Mouse (Mus musculus) midbrain, embryonic 14.5 days (tissue): Measurements from ENCODE around the gene Gcm2. TPM values are rescaled to one million over a fixed set of nuclear protein-coding genes. Genes with fewer than 3 reads are reported as not detected.

Source experiments
- ATAC-seq: fragments of 200-750 bp; cut with Nextera tagmentation; 2 replicates; pipeline ENCODE4 v1.8.0; 2017; ENCODE audit warnings: moderate number of reproducible peaks, moderate library complexity; ENCODE audit not compliant: low FRiP score, low TSS enrichment
- DNase-seq: peaks from one replicate; pipeline ENCODE4 v3.0.0-alpha.2; 2015
- H3K27ac ChIP-seq: fragments of 300-500 bp; sonication (generic); replicated peaks from 2 replicates; pipeline ENCODE4 v1.5.1; 2014; ENCODE audit warnings: mild to moderate bottlenecking, low read depth, low read length, moderate library complexity
- H3K27me3 ChIP-seq: fragments of 300-500 bp; sonication (generic); 2 replicates; pipeline ENCODE4 v1.6.1; 2014; ENCODE audit warnings: low read length, control low read depth, mixed read lengths; ENCODE audit not compliant: control insufficient read depth, insufficient read depth
- H3K36me3 ChIP-seq: fragments of 300-500 bp; sonication (generic); 2 replicates; pipeline ENCODE4 v1.6.1; 2014; ENCODE audit warnings: low read length, control low read depth; ENCODE audit not compliant: control insufficient read depth, insufficient read depth
- H3K4me1 ChIP-seq: fragments of 300-500 bp; sonication (generic); 2 replicates; pipeline ENCODE4 v1.6.1; 2014; ENCODE audit warnings: mild to moderate bottlenecking, antibody characterized with exemption, low read length, control low read depth; ENCODE audit not compliant: control insufficient read depth, insufficient read depth
- H3K4me2 ChIP-seq: fragments of 300-500 bp; sonication (generic); 2 replicates; pipeline ENCODE4 v1.6.1; 2014; ENCODE audit warnings: mild to moderate bottlenecking, low read length, moderate library complexity
- H3K4me3 ChIP-seq: fragments of 300-500 bp; sonication (generic); replicated peaks from 2 replicates; pipeline ENCODE4 v1.5.1; 2014; ENCODE audit warnings: low read depth, low read length
- H3K9ac ChIP-seq: fragments of 300-500 bp; sonication (generic); replicated peaks from 2 replicates; pipeline ENCODE4 v1.6.1; 2014; ENCODE audit warnings: mild to moderate bottlenecking, low read length, moderate library complexity
- H3K9me3 ChIP-seq: fragments of 300-500 bp; sonication (generic); 2 replicates; pipeline ENCODE4 v1.6.1; 2016; ENCODE audit warnings: low read length, control low read depth, mixed read lengths; ENCODE audit not compliant: control insufficient read depth
- WGBS: fragments of 180-500 bp; shearing (Covaris S2); extraction: QIAGEN DNeasy Blood & Tissue Kit; methylation state at CpG from one replicate; pipeline ENCODE4 v1.1.7; 2014; 5-methylcytosine and 5-hydroxymethylcytosine counted together
- polyA plus RNA-seq: library from polyadenylated mRNA; unstranded; fragments of >200 nt; fragmentation: Nextera tagmentation; extraction: Ambion mirVana; gene quantifications from 2 replicates; pipeline ENCODE4 v1.2.1, GENCODE M21; 2014

Gene Gcm2
- polyA plus RNA-seq, 1 experiment from 2014 or later = not detected

DNA sequence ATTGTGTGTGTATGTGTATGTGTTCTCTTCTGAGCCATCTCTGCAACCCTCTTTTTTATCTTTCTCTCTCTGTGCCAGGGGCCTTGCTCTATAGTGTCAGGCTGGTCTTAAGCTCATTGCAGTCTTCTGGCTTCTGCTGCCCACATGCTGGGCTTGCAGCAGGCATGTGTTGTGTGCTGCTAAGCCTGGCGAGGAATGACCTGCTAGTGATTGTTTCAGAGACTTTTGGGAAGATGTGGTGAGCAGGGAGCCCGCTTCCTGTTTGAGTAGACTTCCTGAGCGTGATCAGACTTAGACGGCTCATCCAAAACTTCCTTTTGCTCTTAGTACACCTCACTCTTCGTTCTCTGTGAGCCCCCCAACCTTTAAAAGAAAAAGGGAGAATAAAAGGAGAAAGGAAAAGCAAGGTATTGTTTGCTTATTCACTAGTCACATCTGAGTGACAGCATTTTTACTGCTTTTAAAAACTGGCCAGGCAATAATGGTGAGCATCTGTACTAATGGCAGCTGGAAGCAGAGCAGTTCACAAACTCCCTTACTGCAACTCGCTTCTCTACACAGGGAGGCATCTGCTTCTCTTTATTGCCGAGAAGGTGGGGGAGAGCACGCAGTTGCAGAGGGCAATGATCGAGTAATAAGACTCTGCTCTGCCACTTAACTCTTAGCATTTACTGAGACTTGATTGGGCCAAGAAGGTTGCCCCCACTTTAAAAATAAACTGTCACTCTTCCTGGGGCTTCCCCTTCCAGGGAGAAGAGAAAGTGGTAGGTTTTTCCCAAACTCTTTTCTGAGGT is 8.5 kb upstream of the Gcm2 start:
- no peaks in the 10 kb centered on the region for H3K36me3 ChIP-seq
- no peak overlapping the region for H3K4me2 ChIP-seq
- no peak overlapping the region for H3K9ac ChIP-seq
- no peaks in the 10 kb centered on the region for H3K9me3 ChIP-seq
- 45% methylated on average over 9 of the region's 9 CpGs for WGBS
- H3K27ac ChIP-seq = no peak overlapping the region
- H3K4me1 ChIP-seq = no peaks in the 10 kb centered on the region
- ATAC-seq = no peak
- no peak overlapping the region for H3K4me3 ChIP-seq
- no peak for DNase-seq
- H3K27me3 ChIP-seq = no peaks in the 10 kb centered on the region; the same call in 1 of the 2 replicates

DNA sequence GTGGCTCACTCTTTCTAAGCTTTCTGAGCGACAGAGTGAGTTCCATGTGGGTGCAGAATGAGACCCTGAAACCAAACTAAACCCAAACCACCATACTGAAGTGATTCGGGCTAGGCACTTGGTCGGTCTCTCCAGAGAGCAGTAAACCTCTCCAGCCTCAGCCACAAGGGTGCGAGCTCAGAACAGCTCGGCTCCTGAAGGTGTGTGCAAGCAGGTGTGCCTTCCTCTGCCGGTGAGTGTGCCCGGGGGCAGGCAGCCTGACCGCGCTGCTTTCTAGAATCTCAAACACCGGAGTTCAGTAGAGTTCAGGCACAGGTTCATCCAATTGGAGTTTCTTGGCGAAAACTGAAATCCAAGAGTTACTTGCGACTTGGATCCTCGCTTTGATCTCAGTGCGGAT is 3.1 kb upstream of the Gcm2 start, which contains the start of gene Sycp2l:
TSS of gene Sycp2l (plus strand) at position 368 of the 400 bp plus-strand sequence.
- no peak for ATAC-seq
- WGBS = 35% methylated on average over 14 of the region's 14 CpGs
- H3K4me2 ChIP-seq = peak within 1 kb of the TSS; percentile 15; the same call in 1 of the 2 replicates

GRCm38 (mm10) chr13:41105541-41105940 is 5.3 kb downstream of the Gcm2 start:
- no peak overlapping the region for H3K27ac ChIP-seq
- H3K4me2 ChIP-seq = no peak overlapping the region
- DNase-seq (no peak), ATAC-seq (no peak)
- H3K27me3 ChIP-seq = no peaks in the 10 kb centered on the region
- WGBS = 95% methylated on average over 13 of the region's 13 CpGs
- H3K9me3 ChIP-seq = no peaks in the 10 kb centered on the region
- H3K36me3 ChIP-seq = no peaks in the 10 kb centered on the region
- H3K4me3 ChIP-seq = no peak overlapping the region
- no peak overlapping the region for H3K9ac ChIP-seq
- H3K4me1 ChIP-seq = no peaks in the 10 kb centered on the region

More for the DNA sequence above, 3.1 kb upstream of the Gcm2 start, which contains the start of gene Sycp2l:
- no peak within 1 kb of the TSS for H3K27ac ChIP-seq
- H3K9ac ChIP-seq = no peak within 1 kb of the TSS
- H3K27me3 ChIP-seq = peaks cover 7% of the 10 kb centered on the region; the same call in 1 of the 2 replicates
- H3K9me3 ChIP-seq = no peaks in the 10 kb centered on the region
- H3K4me3 ChIP-seq = no peak within 1 kb of the TSS
- no peak for DNase-seq
- no peaks in the 10 kb centered on the region for H3K36me3 ChIP-seq
- H3K4me1 ChIP-seq = no peaks in the 10 kb centered on the region

- Histone ChIP-seq H3K9me3 (no peaks in the 10 kb centered on the region), H3K4me3 (no peak overlapping the region), H3K4me2 (no peak overlapping the region), H3K27me3 (no peaks in the 10 kb centered on the region), H3K27ac (no peak overlapping the region), H3K9ac (no peak overlapping the region), H3K4me1 (no peaks in the 10 kb centered on the region), H3K36me3 (no peaks in the 10 kb centered on the region)
- 65% methylated on average over 12 of the region's 12 CpGs for WGBS
- no peak for DNase-seq
- no peak for ATAC-seq
These were observed 6.9 kb downstream of the Gcm2 start for GRCm38 (mm10) chr13:41103841-41104525.

DNA sequence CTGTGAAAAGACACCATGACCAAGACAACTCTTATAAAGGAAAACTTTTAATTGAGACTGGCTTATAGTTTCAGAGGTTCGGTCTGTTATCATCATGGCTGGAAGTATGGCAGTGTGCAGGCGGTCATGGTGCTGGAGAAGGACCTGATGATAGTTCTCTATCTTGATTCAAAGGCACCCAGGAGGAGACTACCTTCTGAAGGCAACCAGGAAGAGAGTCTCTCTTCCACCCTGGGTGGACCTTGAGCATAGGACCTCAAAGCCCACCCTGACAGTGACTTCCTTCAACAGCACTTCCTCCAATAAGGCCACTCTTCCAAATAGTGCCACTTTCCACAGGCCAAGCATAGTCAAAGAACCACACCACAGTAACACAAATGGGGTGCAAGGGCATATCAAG is 10.8 kb downstream of the Gcm2 start:
- 94% methylated on average over 2 of the region's 2 CpGs for WGBS
- DNase-seq (no peak), ATAC-seq (no peak)
- Histone ChIP-seq H3K4me1 (no peaks in the 10 kb centered on the region), H3K4me2 (no peak overlapping the region), H3K4me3 (no peak overlapping the region), H3K36me3 (no peaks in the 10 kb centered on the region), H3K27me3 (no peaks in the 10 kb centered on the region), H3K27ac (no peak overlapping the region), H3K9me3 (no peaks in the 10 kb centered on the region), H3K9ac (no peak overlapping the region)

DNA sequence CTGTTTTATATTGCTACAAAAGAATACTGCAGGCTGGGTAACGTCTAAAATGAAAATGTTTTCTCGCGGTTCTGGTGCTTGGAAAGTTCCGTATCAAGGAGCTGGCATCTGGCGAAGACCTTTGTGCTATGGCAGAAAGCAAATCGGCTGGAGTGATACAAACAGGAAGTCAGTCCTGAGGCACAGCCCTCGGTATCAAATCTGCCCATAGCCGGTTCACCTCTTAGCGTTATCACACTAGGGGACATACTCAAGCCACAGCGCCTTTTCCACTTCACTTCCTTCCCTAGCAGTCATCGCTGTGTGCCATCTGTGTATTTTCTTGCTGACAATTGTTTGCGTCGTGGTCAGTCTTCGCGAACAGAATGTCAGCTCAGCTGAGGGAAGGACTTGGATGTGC is 12.5 kb downstream of the Gcm2 start:
- no peak overlapping the region for H3K4me3 ChIP-seq
- H3K36me3 ChIP-seq = no peaks in the 10 kb centered on the region
- no peaks in the 10 kb centered on the region for H3K27me3 ChIP-seq
- DNase-seq = no peak
- no peaks in the 10 kb centered on the region for H3K4me1 ChIP-seq
- no peak overlapping the region for H3K27ac ChIP-seq
- H3K9ac ChIP-seq = no peak overlapping the region
- H3K4me2 ChIP-seq = no peak overlapping the region
- 90% methylated on average over 15 of the region's 15 CpGs for WGBS
- no peak for ATAC-seq
- H3K9me3 ChIP-seq = no peaks in the 10 kb centered on the region

DNA sequence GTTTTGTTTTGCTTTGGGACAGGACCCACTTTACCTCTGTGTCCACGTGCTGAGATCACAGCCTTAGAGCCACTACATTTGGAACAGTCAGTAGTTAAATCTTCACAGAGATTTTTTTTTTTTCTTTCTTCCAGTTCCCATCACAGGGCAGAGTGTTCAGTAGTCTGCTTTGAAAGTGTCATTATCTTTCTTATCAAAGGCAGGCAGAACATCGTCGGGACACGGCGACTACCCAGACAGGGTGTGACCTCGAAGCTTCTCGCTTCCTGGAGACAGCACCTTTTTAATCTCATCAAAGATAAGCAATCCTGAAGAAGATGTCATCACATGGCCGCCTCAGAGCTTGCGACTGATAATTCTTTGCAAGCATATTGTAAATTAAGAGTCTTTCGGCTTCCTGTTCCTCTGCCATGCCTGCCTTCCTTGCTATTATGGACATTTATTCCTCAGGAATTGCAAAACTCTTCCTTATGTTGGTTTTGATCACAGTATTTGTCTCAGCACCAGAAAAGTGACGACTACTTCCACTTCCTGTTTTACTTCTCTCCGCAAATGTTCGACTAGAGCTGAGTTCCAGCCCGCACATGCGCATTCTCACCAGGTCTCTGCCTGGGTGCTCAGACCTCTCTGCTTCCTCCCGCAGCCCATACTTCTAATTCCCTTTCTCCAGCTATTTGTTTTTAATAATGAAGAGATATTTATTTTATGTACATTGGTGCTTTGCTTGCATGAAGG is 13.3 kb downstream of the Gcm2 start:
- no peak overlapping the region for H3K4me2 ChIP-seq
- H3K4me3 ChIP-seq = no peak overlapping the region
- DNase-seq (no peak), ATAC-seq (no peak)
- no peaks in the 10 kb centered on the region for H3K27me3 ChIP-seq
- 83% methylated on average over 16 of the region's 16 CpGs for WGBS
- no peak overlapping the region for H3K27ac ChIP-seq
- no peak overlapping the region for H3K9ac ChIP-seq
- H3K4me1 ChIP-seq = no peaks in the 10 kb centered on the region
- no peaks in the 10 kb centered on the region for H3K9me3 ChIP-seq
- no peaks in the 10 kb centered on the region for H3K36me3 ChIP-seq

DNA sequence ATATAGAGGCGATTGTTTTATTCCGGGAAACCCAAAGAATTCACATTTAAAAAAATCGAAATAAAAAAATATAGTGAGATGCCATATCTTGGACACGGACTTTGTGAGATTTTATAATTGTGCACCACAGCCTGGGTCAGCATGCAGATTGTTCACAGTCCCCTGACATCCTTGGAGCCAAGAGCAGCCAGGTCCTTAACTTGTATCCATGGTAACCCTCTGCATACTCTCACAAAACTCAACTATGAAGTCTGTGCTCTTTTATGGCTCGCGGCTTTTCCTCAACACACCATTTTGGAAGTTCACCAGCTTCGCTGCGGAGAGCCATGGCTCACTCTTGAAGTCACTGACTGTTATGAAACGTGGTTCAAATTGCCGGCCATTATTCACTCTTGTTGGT is 16.7 kb downstream of the Gcm2 start:
- DNase-seq (no peak), ATAC-seq (no peak)
- WGBS = 82% methylated on average over 10 of the region's 10 CpGs
- Histone ChIP-seq H3K4me2 (no peak overlapping the region), H3K27me3 (no peaks in the 10 kb centered on the region), H3K9me3 (no peaks in the 10 kb centered on the region), H3K27ac (no peak overlapping the region), H3K36me3 (no peaks in the 10 kb centered on the region), H3K4me1 (no peaks in the 10 kb centered on the region), H3K4me3 (no peak overlapping the region), H3K9ac (no peak overlapping the region)
